Mouse (Mus musculus) neural tube, embryonic 11.5 days (tissue): ENCODE measurements at regions not wholly inside any gene's neighbourhood (a gene's known extent, or its start where the extent isn't known, plus 50 kb on each side); places are given as distances from the start of the nearest gene placed in this dataset.
A peak's percentile ranks its signal among the peaks of the same experiment; 100 is the strongest.

ENCODE experiments used
- ATAC-seq: fragments of 200-750 bp; cut with Nextera tagmentation; 2 replicates; pipeline ENCODE4 v1.8.0; 2017; ENCODE audit warnings: moderate number of reproducible peaks, mild to moderate bottlenecking, moderate TSS enrichment, moderate library complexity; ENCODE audit not compliant: insufficient read depth, low FRiP score, low TSS enrichment
- DNase-seq: peaks from one replicate; pipeline ENCODE4 v3.0.0-alpha.2; 2015; ENCODE audit warnings: low spot score
- H3K27ac ChIP-seq: fragments of 300-500 bp; sonication (generic); 2 replicates; pipeline ENCODE4 v1.5.1; 2014; ENCODE audit warnings: low read depth, mild to moderate bottlenecking, low read length
- H3K27me3 ChIP-seq: fragments of 300-500 bp; sonication (generic); 2 replicates; pipeline ENCODE4 v1.6.1; 2014; ENCODE audit warnings: mild to moderate bottlenecking, low read length, mixed read lengths; ENCODE audit not compliant: control insufficient read depth, insufficient read depth
- H3K36me3 ChIP-seq: fragments of 300-500 bp; sonication (generic); 2 replicates; pipeline ENCODE4 v1.6.1; 2014; ENCODE audit warnings: mild to moderate bottlenecking, low read length, moderate library complexity, mixed read lengths; ENCODE audit not compliant: control insufficient read depth, insufficient read depth
- H3K4me1 ChIP-seq: fragments of 300-500 bp; sonication (generic); 2 replicates; pipeline ENCODE4 v1.6.1; 2014; ENCODE audit warnings: low read length, mixed read lengths; ENCODE audit not compliant: control insufficient read depth, insufficient read depth
- H3K4me2 ChIP-seq: fragments of 300-500 bp; sonication (generic); 2 replicates; pipeline ENCODE4 v1.6.1; 2014; ENCODE audit warnings: low read depth, mild to moderate bottlenecking, moderate library complexity
- H3K4me3 ChIP-seq: fragments of 300-500 bp; sonication (generic); 2 replicates; pipeline ENCODE4 v1.5.1; 2014; ENCODE audit warnings: low read depth, low read length
- H3K9ac ChIP-seq: fragments of 300-500 bp; sonication (generic); 2 replicates; pipeline ENCODE4 v1.6.1; 2014; ENCODE audit warnings: mild to moderate bottlenecking, low read length
- H3K9me3 ChIP-seq: fragments of 300-500 bp; sonication (generic); 2 replicates; pipeline ENCODE4 v1.6.1; 2016; ENCODE audit warnings: low read length; ENCODE audit not compliant: control insufficient read depth
- WGBS: fragments of 180-500 bp; shearing (Covaris S2); extraction: QIAGEN DNeasy Blood & Tissue Kit; methylation state at CpG from one replicate; pipeline ENCODE4 v1.1.7; 2014; 5-methylcytosine and 5-hydroxymethylcytosine counted together

GRCm38 (mm10) chr12:63393411-63393810, 1081.1 kb downstream of the Fscb start:
- Histone ChIP-seq H3K36me3 (no peaks in the 10 kb centered on the region), H3K27ac (no peak overlapping the region), H3K9me3 (no peaks in the 10 kb centered on the region), H3K4me2 (no peak overlapping the region), H3K4me1 (no peaks in the 10 kb centered on the region), H3K27me3 (no peaks in the 10 kb centered on the region), H3K9ac (no peak overlapping the region), H3K4me3 (no peak overlapping the region)
- ATAC-seq: no peak
- DNase-seq: no peak
- 100% methylated on average over 1 of the region's 1 CpGs for WGBS

GRCm38 (mm10) chr12:63380681-63381080, 1093.8 kb downstream of the Fscb start:
- Histone ChIP-seq H3K4me3 (no peak overlapping the region), H3K9ac (no peak overlapping the region), H3K9me3 (no peaks in the 10 kb centered on the region), H3K4me1 (no peaks in the 10 kb centered on the region), H3K4me2 (no peak overlapping the region), H3K27ac (no peak overlapping the region), H3K27me3 (no peaks in the 10 kb centered on the region), H3K36me3 (no peaks in the 10 kb centered on the region)
- no peak for ATAC-seq
- DNase-seq: no peak
- WGBS: 75% methylated on average over 3 of the region's 3 CpGs

GRCm38 (mm10) chr12:63369259-63369822, 1105.1 kb downstream of the Fscb start:
- 0 out of 2 replicates have a peak overlapping the region, but pooled peaks have one; percentile 27 for H3K27ac ChIP-seq
- H3K9me3 ChIP-seq: no peaks in the 10 kb centered on the region
- H3K4me1 ChIP-seq: no peaks in the 10 kb centered on the region
- no peaks in the 10 kb centered on the region for H3K36me3 ChIP-seq
- no peak overlapping the region for H3K9ac ChIP-seq
- no peak overlapping the region for H3K4me2 ChIP-seq
- DNase-seq (peak; percentile 10), ATAC-seq (peak; percentile 66)
- 73% methylated on average over 6 of the region's 6 CpGs for WGBS
- no peak overlapping the region for H3K4me3 ChIP-seq
- H3K27me3 ChIP-seq: no peaks in the 10 kb centered on the region
